Comparison of ENCODE assay signal across 9 mouse cellular contexts in genomic region chr8:89043371-89043841, GRCm38 (mm10). TPM values are rescaled to one million over a fixed set of nuclear protein-coding genes. Genes with fewer than 3 reads are reported as not detected.
DNase-seq lines count a peak whose midpoint lies in the region; ATAC-seq lines count a peak whose summit lies in the region.
"Had no signal": no experiment of that assay in that cellular context is flagged by ENCODE, and none has a peak within 500 bp of the region (broad histone marks: within the 10 kb centered on the region; RNA-seq: fewer than 3 reads in every experiment).

No protein-coding gene starts in this region.

- ATAC-seq in heart, embryonic 16.5 days (replicated peaks; ENCODE audit: extremely low read depth, insufficient read depth, low FRiP score): peak; percentile 80
- ATAC-seq in liver, embryonic 11.5 days (replicated peaks; ENCODE audit: low FRiP score): peak; percentile 65

- WGBS in embryonic facial prominence, embryonic 10.5 days: 1% methylated on average over 32 of the region's 32 CpGs
- WGBS in heart, embryonic 16.5 days: under 1% methylated on average over 31 of the region's 32 CpGs
- 5% methylated on average over 25 of the region's 32 CpGs for WGBS in liver, embryonic 11.5 days

- peak overlapping the region; percentile 78 for H3K4me3 ChIP-seq in embryonic facial prominence, embryonic 10.5 days
- peak overlapping the region; percentile 68 for H3K4me3 ChIP-seq in heart, embryonic 16.5 days (ENCODE audit: low read length)
- peak overlapping the region; percentile 56 for H3K4me3 ChIP-seq in liver, embryonic 11.5 days (ENCODE audit: low read depth, low read length)

- no peaks in the 10 kb centered on the region for H3K9me3 ChIP-seq in embryonic facial prominence, embryonic 10.5 days
- no peaks in the 10 kb centered on the region for H3K9me3 ChIP-seq in heart, embryonic 16.5 days (replicated peaks; ENCODE audit: control insufficient read depth, low read length)
- no peaks in the 10 kb centered on the region for H3K9me3 ChIP-seq in liver, embryonic 11.5 days (ENCODE audit: control insufficient read depth, low read length)

- no peaks in the 10 kb centered on the region for H3K36me3 ChIP-seq in embryonic facial prominence, embryonic 10.5 days (replicated peaks)
- no peaks in the 10 kb centered on the region for H3K36me3 ChIP-seq in heart, embryonic 16.5 days (ENCODE audit: control insufficient read depth, insufficient read depth)
- H3K36me3 ChIP-seq in liver, embryonic 11.5 days (ENCODE audit: control insufficient read depth, insufficient read depth, low read length): no peaks in the 10 kb centered on the region

- DNase-seq in cerebellum, adult 11-12 months: peak; percentile 8
- no peak for DNase-seq in cerebellum, adult 8-10 months
- peak; percentile 91 for DNase-seq in embryonic facial prominence, embryonic 10.5 days (ENCODE audit: low spot score)
- peak; percentile 91 for DNase-seq in kidney, postnatal 14 days
- DNase-seq in liver, embryonic 11.5 days (ENCODE audit: low spot score): peak; percentile 69
- DNase-seq in retina, postnatal 1 day: peak; percentile 70
- no peak for DNase-seq in spleen, postnatal 14 days (ENCODE audit: low spot score in 2 of 2)

- peak overlapping the region; percentile 94 for H3K27ac ChIP-seq in embryonic facial prominence, embryonic 10.5 days (replicated peaks)
- peak overlapping the region; percentile 69 for H3K27ac ChIP-seq in heart, embryonic 16.5 days (ENCODE audit: low read length)
- peak overlapping the region; percentile 52 for H3K27ac ChIP-seq in liver, embryonic 11.5 days (ENCODE audit: low read depth, low read length)

- H3K4me1 ChIP-seq in embryonic facial prominence, embryonic 10.5 days: peaks cover 72% of the 10 kb centered on the region
- peaks cover 12% of the 10 kb centered on the region for H3K4me1 ChIP-seq in heart, embryonic 16.5 days (ENCODE audit: control insufficient read depth, insufficient read depth, low read length)
- H3K4me1 ChIP-seq in liver, embryonic 11.5 days (replicated peaks; ENCODE audit: control insufficient read depth, insufficient read depth, low read length): no peaks in the 10 kb centered on the region; the same call in none of the 2 replicates

- H3K9ac ChIP-seq in heart, embryonic 16.5 days (ENCODE audit: low read length): peak overlapping the region; percentile 75
- H3K9ac ChIP-seq in liver, embryonic 11.5 days (ENCODE audit: low read depth, low read length): peak overlapping the region; percentile 20; the same call in 1 of the 2 replicates

- peak overlapping the region; percentile 96 for H3K4me2 ChIP-seq in heart, embryonic 16.5 days (ENCODE audit: low read depth, low read length)
- peak overlapping the region; percentile 69 for H3K4me2 ChIP-seq in liver, embryonic 11.5 days

- peaks cover 87% of the 10 kb centered on the region for H3K27me3 ChIP-seq in embryonic facial prominence, embryonic 10.5 days (replicated peaks; ENCODE audit: low read depth, poor library complexity, severe bottlenecking)
- peaks cover 60% of the 10 kb centered on the region for H3K27me3 ChIP-seq in heart, embryonic 16.5 days (ENCODE audit: control insufficient read depth, insufficient read depth, low read length)
- H3K27me3 ChIP-seq in liver, embryonic 11.5 days (replicated peaks; ENCODE audit: control insufficient read depth, insufficient read depth, low read length): peaks cover 96% of the 10 kb centered on the region

RNA-seq across cellular contexts. Expression of gene Sall1, which starts 0.6 kb away (rescaled TPM):
- polyA plus RNA-seq in embryonic facial prominence, embryonic 10.5 days (2016; fragmentation: Nextera tagmentation; extraction: Ambion mirVana): 4.7 and 6.3 TPM in 2 replicates
- polyA plus RNA-seq in heart, embryonic 16.5 days (2015; fragmentation: Nextera tagmentation; extraction: Ambion mirVana): 2.0 and 2.8 TPM in 2 replicates
- 2.4 and 2.6 TPM in 2 replicates for polyA plus RNA-seq in liver, embryonic 11.5 days (2014; fragmentation: Nextera tagmentation; extraction: Ambion mirVana)
- polyA plus RNA-seq: C2C12 had no signal

Comparison
In these comparisons a context has a peak if more than half of its experiments do, and no peak if none do; other contexts are left out.
1. DNase-seq: peak in cerebellum, adult 11-12 months (single experiment), embryonic facial prominence, embryonic 10.5 days (single experiment), kidney, postnatal 14 days (single experiment), liver, embryonic 11.5 days (single experiment) and retina, postnatal 1 day (single experiment); none in cerebellum, adult 8-10 months (single experiment) and spleen, postnatal 14 days (0 of 2).
2. Peak in every context shown above with its lines, with median percentiles within 50 percentile points of each other: H3K27ac ChIP-seq and H3K4me3 ChIP-seq.